Mouse (Mus musculus) right cerebral cortex, postnatal 14 days (tissue): Measurements from ENCODE around the gene Alg1.

ENCODE experiments used
- DNase-seq: peaks from one replicate; pipeline ENCODE4 v3.0.0; 2022

Alg1 gene

GRCm38 (mm10) chr16:5242882-5243281 is 9.5 kb downstream of the Alg1 start:
- DNase-seq, result no peak

GRCm38 (mm10) chr16:5244411-5244810 is 11.0 kb downstream of the Alg1 start:
- peak; percentile 55 for DNase-seq

- no peak for DNase-seq
These were observed 17.5 kb downstream of the Alg1 start for GRCm38 (mm10) chr16:5250891-5251290.

GRCm38 (mm10) chr16:5252260-5252659 is 18.8 kb downstream of the Alg1 start:
- no peak for DNase-seq

- peak; percentile 60 for DNase-seq
These were observed 21.1 kb downstream of the Alg1 start for GRCm38 (mm10) chr16:5254346-5255025.

- no peak for DNase-seq
These were observed 21.8 kb downstream of the Alg1 start for GRCm38 (mm10) chr16:5255081-5255740.

GRCm38 (mm10) chr16:5255779-5256496 is 22.5 kb downstream of the Alg1 start, which contains the start of gene Eef2kmt:
TSS of gene Eef2kmt (minus strand) at chr16:5255983.
- peak; percentile 97 for DNase-seq

GRCm38 (mm10) chr16:5263156-5263555 is 29.7 kb downstream of the Alg1 start:
- DNase-seq, result no peak

- DNase-seq, result no peak
These were observed 30.5 kb downstream of the Alg1 start for GRCm38 (mm10) chr16:5263926-5264325.

GRCm38 (mm10) chr16:5271411-5272035 is 38.1 kb downstream of the Alg1 start:
- DNase-seq, result no peak

- no peak for DNase-seq
These were observed 39.0 kb downstream of the Alg1 start for GRCm38 (mm10) chr16:5272371-5272770.

- no peak for DNase-seq
These were observed 46.3 kb downstream of the Alg1 start for GRCm38 (mm10) chr16:5279571-5280222.

- no peak for DNase-seq
These were observed 49.3 kb downstream of the Alg1 start for GRCm38 (mm10) chr16:5282686-5283085.

GRCm38 (mm10) chr16:5285376-5285775 is 52.0 kb downstream of the Alg1 start:
- DNase-seq, result no peak
